Mouse (Mus musculus): ENCODE data around the gene Gm8909.
"Not testable (repeated sequence)": the region's sequence is repeated elsewhere in the genome, so short reads cannot be mapped to it uniquely, and the experiment has no call there.

DNA sequence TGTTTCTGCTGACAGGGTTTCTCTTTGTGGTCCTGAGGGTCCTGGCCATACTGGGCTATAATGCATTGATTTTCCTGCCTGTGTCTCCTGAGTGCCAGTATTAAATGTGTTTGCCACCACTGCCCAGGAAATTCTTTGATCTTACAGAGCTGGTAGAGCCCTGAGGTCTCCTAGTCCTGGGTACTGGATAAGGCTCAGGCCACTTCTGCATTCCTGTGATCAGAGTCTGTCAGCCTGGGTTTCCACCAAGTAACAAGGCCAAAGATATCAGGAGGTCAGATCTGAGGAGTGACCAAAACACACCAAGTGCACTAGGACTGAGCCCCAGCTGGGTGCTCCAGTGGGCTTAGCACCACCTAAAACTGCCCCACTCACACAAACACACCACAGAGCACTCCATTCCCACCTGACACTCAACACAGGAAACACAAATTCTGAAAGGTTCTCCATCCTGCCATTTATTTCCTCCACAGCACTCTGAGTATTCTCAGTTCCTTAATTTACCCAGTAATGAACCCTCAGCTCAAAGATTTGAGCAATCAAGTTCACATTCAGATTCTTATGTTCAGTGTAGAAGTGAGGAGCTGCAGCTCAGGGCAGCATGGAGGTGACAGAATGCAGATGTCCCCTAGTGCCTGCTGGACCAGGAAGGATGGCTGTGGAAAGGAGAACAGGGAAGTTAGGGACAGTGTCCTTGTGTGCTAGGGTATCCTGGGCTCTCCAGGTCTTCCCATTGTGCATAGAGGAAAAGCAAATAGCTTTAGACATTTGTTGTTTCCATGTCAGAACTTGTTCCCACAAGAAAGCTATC lies 32.7 kb downstream of the Gm8909 start:
- TF ChIP-seq EP300, CTCF (IDR thresholded peaks at IDR 0.05; ENCODE audit: low read depth): not testable (repeated sequence)
